Mouse (Mus musculus): ENCODE data around the gene 1810009J06Rik. TPM values are rescaled to one million over a fixed set of nuclear protein-coding genes. Genes with fewer than 3 reads are reported as not detected.
"Not testable (repeated sequence)": the region's sequence is repeated elsewhere in the genome, so short reads cannot be mapped to it uniquely, and the experiment has no call there.

The 1810009J06Rik gene
- not detected in 2 replicates for polyA plus RNA-seq (2016; fragmentation: Nextera tagmentation; extraction: Ambion mirVana)

DNA sequence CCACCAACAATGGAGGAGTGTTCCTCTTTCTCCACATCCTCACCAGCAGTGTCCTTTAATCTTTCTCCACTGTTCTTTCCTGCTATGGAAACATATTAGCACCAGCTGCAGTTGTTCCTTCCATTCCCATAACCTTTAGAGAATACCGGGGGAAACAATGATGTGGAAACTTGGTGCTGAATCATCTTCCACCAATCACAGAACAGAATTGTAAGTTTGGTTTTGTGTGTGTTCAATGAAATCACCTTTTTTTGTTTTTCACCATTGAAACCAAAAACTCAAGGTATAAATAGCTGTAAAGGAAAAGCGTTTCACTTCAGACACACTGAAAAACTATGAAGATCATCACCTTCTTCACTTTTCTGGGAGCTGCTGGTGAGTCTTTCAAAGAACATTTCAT is at the start of gene 1810009J06Rik:
1810009J06Rik (plus strand) TSS at position 301 of the 400 bp plus-strand sequence.
- 90% methylated on average over 2 of the region's 2 CpGs for WGBS
- ATAC-seq (ENCODE audit: low FRiP score); H3K9me3 ChIP-seq: not testable (repeated sequence)

DNA sequence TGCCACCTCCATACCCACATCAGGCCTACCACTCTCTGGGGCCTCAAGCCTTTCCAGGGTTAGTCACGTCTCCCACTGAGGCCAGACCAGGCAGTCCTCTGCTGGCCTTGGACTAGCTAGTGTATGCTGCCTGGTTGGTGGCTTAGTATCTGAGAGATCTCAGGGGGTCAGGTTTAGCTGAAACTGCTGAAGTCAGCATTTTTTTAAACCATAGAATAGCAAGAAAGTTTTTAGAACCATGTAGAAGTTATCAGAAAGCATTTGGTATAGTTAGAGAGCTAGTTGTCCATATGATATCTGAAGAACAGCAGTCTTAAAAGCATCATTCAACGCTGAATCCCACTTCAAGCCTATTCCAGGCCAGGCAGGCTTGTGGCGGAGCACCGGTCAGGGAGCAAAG is 44.6 kb upstream of the 1810009J06Rik start:
- Histone ChIP-seq H3K9me3 (no peaks in the 10 kb centered on the region), H3K27me3 (no peaks in the 10 kb centered on the region), H3K4me1 (no peaks in the 10 kb centered on the region), H3K4me3 (replicated peaks) (no peak overlapping the region), H3K36me3 (replicated peaks) (no peaks in the 10 kb centered on the region), H3K27ac (no peak overlapping the region), H3K4me2 (no peak overlapping the region), H3K9ac (no peak overlapping the region)
- ATAC-seq (ENCODE audit: low FRiP score), result no peak
- 81% methylated on average over 4 of the region's 4 CpGs for WGBS

More for the DNA sequence above, at the start of gene 1810009J06Rik:
- H3K27ac ChIP-seq; H3K36me3 ChIP-seq (replicated peaks); H3K9ac ChIP-seq; H3K4me2 ChIP-seq; H3K4me3 ChIP-seq (replicated peaks); H3K27me3 ChIP-seq; H3K4me1 ChIP-seq: not testable (repeated sequence)

DNA sequence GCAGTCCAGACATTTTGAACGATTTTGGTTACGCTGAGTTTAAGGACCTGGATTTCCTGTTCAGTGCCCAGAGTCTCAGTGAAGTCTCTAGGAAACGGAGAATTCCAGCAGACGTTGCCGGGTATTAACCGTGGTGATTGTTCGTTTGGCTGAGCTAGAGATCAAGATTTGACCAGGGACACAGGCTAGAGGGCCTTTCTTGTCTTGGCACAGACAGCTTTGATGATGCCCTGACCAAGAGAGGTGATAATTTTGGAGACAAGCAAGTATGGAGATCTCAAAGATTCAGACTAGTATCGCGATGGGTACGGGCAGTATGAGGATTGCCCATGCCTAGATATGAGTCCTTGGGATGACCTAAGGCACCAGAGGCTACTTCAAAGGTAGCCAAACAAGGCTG is 24.1 kb upstream of the 1810009J06Rik start, which contains the start of gene 1700074P13Rik:
1700074P13Rik (minus strand) TSS at position 101 of the 400 bp plus-strand sequence.
- Histone ChIP-seq H3K4me3 (replicated peaks) (no peak within 1 kb of the TSS), H3K4me2 (no peak within 1 kb of the TSS), H3K27ac (no peak within 1 kb of the TSS), H3K36me3 (replicated peaks) (no peaks in the 10 kb centered on the region), H3K9me3 (no peaks in the 10 kb centered on the region), H3K27me3 (no peaks in the 10 kb centered on the region), H3K4me1 (no peaks in the 10 kb centered on the region), H3K9ac (no peak within 1 kb of the TSS)
- ATAC-seq (ENCODE audit: low FRiP score), result no peak
- 95% methylated on average over 10 of the region's 10 CpGs for WGBS

DNA sequence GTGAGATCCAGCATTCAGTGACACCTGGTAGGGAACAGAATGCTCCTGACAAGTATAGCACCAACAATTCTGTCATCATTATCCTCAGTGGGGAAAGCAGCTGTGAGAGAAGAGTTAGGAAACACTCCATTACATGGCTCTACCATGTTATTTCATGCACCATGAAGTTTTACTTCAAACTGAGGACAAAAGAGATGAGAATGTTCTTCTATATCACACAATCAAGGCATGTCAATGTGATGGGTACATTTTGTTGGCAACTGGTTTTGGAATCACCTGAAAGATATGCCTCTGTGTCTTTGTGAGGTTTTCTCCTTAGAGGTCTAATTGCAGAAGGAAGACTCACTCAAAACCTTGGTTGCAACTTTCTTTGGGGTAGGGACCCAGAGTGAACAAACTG is 12.8 kb upstream of the 1810009J06Rik start, which contains the start of gene Gm4744:
Gm4744 (minus strand) TSS at position 101 of the 400 bp plus-strand sequence.
- H3K4me1 ChIP-seq, result no peaks in the 10 kb centered on the region
- no peak within 1 kb of the TSS for H3K9ac ChIP-seq
- no peak within 1 kb of the TSS for H3K4me2 ChIP-seq
- H3K9me3 ChIP-seq, result no peaks in the 10 kb centered on the region
- no peak within 1 kb of the TSS for H3K27ac ChIP-seq
- ATAC-seq (ENCODE audit: low FRiP score), result no peak
- no peak within 1 kb of the TSS for H3K4me3 ChIP-seq (replicated peaks)
- no peaks in the 10 kb centered on the region for H3K36me3 ChIP-seq (replicated peaks)
- H3K27me3 ChIP-seq, result no peaks in the 10 kb centered on the region

DNA sequence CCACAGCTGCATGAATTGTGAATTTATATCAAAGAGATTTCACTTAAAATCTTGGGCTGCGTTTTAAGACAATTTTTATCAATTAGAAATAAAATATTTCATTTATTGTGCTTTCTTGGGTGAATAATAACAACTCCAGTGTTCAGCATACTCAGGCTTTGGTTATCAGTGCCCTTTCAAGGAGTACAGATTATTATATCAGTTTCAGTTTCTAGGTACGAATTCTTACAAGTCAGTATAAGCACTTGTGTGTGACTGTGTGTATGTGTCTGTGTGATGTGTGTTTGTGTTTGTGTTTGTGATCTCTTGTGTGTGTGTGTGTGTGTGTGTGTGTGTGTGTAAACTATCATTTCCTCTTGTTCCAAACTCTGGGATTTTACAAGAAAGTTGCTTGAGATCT is 10.8 kb upstream of the 1810009J06Rik start:
- WGBS, result 82% methylated on average over 2 of the region's 2 CpGs
- Histone ChIP-seq H3K4me1 (no peaks in the 10 kb centered on the region), H3K4me2 (no peak overlapping the region), H3K27me3 (no peaks in the 10 kb centered on the region), H3K9ac (no peak overlapping the region), H3K27ac (no peak overlapping the region), H3K36me3 (replicated peaks) (no peaks in the 10 kb centered on the region), H3K4me3 (replicated peaks) (no peak overlapping the region), H3K9me3 (no peaks in the 10 kb centered on the region)
- ATAC-seq (ENCODE audit: low FRiP score), result no peak

DNA sequence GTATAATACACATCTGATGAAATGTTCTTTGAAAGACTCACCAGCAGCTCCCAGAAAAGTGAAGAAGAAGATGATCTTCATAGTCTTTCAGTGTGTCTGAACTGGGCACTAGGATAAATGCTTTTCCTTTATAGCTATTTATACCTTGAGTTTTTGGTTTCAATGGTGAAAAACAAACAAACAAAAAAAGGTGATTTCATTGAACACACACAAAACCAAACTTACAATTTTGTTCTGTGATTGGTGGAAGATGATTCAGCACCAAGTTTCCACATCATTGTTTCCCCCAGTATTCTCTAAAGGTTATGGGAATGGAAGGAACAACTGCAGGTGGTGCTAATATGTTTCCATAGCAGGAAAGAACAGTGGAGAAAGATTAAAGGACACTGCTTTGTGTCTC is 34.8 kb downstream of the 1810009J06Rik start, which contains the start of gene Gm2663:
Gm2663 (minus strand) TSS at position 101 of the 400 bp plus-strand sequence.
- H3K27ac ChIP-seq; H3K9ac ChIP-seq; H3K4me2 ChIP-seq; H3K4me3 ChIP-seq (replicated peaks); H3K27me3 ChIP-seq; H3K36me3 ChIP-seq (replicated peaks); H3K4me1 ChIP-seq; ATAC-seq (ENCODE audit: low FRiP score); H3K9me3 ChIP-seq: not testable (repeated sequence)

DNA sequence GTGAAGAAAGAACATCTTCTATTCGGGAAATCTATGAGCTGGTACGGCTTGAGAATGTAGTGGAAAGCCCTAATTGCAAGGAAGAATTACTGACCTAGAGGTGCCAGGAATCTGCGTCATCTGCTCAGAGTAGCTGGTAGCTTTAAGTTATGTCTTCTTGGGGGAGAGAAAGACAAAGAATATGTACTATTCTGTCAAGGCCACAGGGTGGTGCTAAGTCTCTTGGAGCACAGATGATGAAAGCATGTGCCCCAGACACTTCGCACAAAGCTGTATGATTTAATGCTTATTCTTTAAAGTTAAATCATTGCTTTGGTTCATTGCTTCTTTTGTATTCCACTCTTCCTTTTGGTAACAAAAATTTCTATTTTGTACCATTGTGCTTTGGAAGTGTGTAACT is 50.5 kb downstream of the 1810009J06Rik start:
- no peak overlapping the region for H3K4me3 ChIP-seq (replicated peaks)
- no peak overlapping the region for H3K4me2 ChIP-seq
- no peak overlapping the region for H3K27ac ChIP-seq
- no peak for ATAC-seq (ENCODE audit: low FRiP score)
- H3K9ac ChIP-seq, result no peak overlapping the region
- no peaks in the 10 kb centered on the region for H3K9me3 ChIP-seq
- H3K36me3 ChIP-seq (replicated peaks), result no peaks in the 10 kb centered on the region
- 74% methylated on average over 4 of the region's 4 CpGs for WGBS
- H3K4me1 ChIP-seq, result no peaks in the 10 kb centered on the region
- H3K27me3 ChIP-seq, result no peaks in the 10 kb centered on the region

Other genes starting within 250 kb of the 1810009J06Rik start
- not detected in 2 replicates for gene Moxd2, start 77.3 kb upstream of the 1810009J06Rik start, polyA plus RNA-seq (2016; fragmentation: Nextera tagmentation; extraction: Ambion mirVana)
- not detected in 2 replicates for gene Prss58, start 64.4 kb upstream of the 1810009J06Rik start, polyA plus RNA-seq (2016; fragmentation: Nextera tagmentation; extraction: Ambion mirVana)
- not detected in 2 replicates for gene 1700074P13Rik, start 24.2 kb upstream of the 1810009J06Rik start, polyA plus RNA-seq (2016; fragmentation: Nextera tagmentation; extraction: Ambion mirVana)
- gene Gm4744, start 12.9 kb upstream of the 1810009J06Rik start, polyA plus RNA-seq (2016; fragmentation: Nextera tagmentation; extraction: Ambion mirVana), result not detected in 2 replicates
- not detected in 2 replicates for gene Gm2663, start 34.7 kb downstream of the 1810009J06Rik start, polyA plus RNA-seq (2016; fragmentation: Nextera tagmentation; extraction: Ambion mirVana)
- not detected in 2 replicates for gene 2210010C04Rik, start 70.8 kb downstream of the 1810009J06Rik start, polyA plus RNA-seq (2016; fragmentation: Nextera tagmentation; extraction: Ambion mirVana)

All from forebrain, embryonic 12.5 days (tissue).